Mouse (Mus musculus): Measurements from ENCODE around the gene Dync1h1.

GRCm38 (mm10) chr12:110609153-110609497 is 7.9 kb downstream of the Dync1h1 start:
- TF ChIP-seq CTCF (IDR thresholded peaks at IDR 0.05; ENCODE audit: control insufficient read depth, insufficient read depth, insufficient read length), result no peak
- no peak for TF ChIP-seq MYOD1 (IDR thresholded peaks at IDR 0.05; ENCODE audit: control insufficient read depth, insufficient read length, low read depth)
- no peak for TF ChIP-seq MAX (IDR thresholded peaks at IDR 0.05)
- no peak for TF ChIP-seq MYOG (IDR thresholded peaks at IDR 0.05; ENCODE audit: control insufficient read depth, extremely low read depth, insufficient read length)
- no peak for TF ChIP-seq CEBPB (IDR thresholded peaks at IDR 0.05; ENCODE audit: low read depth)
